Mouse (Mus musculus): ENCODE data around the gene Smoc2. TPM values are rescaled to one million over a fixed set of nuclear protein-coding genes. Genes with fewer than 3 reads are reported as not detected.

Smoc2 gene
- total and polyA plus RNA-seq, 3 experiments, result 0.34 TPM; not detected in 2

DNA sequence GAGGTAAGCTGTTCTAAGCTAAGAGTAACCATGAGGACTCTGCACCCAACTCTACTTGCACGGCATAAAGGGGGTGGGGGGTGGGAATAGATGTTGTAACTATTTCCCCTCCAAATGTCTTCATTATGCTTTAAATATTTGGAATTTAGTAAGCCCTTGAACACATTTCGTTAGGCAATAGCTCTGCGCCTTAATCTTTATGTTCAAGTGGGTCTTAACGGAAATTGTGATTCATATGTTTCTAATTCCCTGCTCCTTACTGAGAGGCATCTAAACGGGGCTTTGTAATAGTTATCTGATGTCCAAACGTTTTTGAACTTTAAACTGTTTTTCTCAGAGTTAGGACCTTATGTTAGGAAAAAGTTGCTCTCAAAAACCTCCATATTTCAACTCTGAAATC, 147.2 kb downstream of the Smoc2 start:
- H3K4me1 ChIP-seq (ENCODE audit: control insufficient read depth in 1 of 2, insufficient read depth in 2 of 2), result no peaks in the 10 kb centered on the region
- DNase-seq (ENCODE audit: extremely low read depth), result no peak
- dilution Hi-C loops (cut with MboI; ENCODE audit: extremely low pct_ligation_motif_present, extremely low pct_unique_long_range_greater_than_20kb, low sequenced_read_pairs), result no loop called here
- H3K9ac ChIP-seq (ENCODE audit: insufficient read depth, low read depth), result no peak overlapping the region
- H3K9me3 ChIP-seq (replicated peaks; ENCODE audit: low read length), result no peaks in the 10 kb centered on the region
- in situ Hi-C loops (cut with MboI; ENCODE audit: low pct_ligation_motif_present, low pct_unique_long_range_greater_than_20kb, low sequenced_read_pairs), result no loop called here
- no peaks in the 10 kb centered on the region for H3K79me2 ChIP-seq (replicated peaks; ENCODE audit: control insufficient read depth, extremely low read depth, insufficient read depth, poor library complexity, severe bottlenecking)
- H3K27ac ChIP-seq (ENCODE audit: insufficient read depth, low read depth), result no peak overlapping the region
- H3K4me3 ChIP-seq (replicated peaks in 1 of 3; ENCODE audit: low read depth in 2 of 3, low read length in 2 of 3, poor library complexity in 1 of 3), result no peak overlapping the region
- H3K4me2 ChIP-seq (ENCODE audit: insufficient read depth, low read depth, poor library complexity, severe bottlenecking), result no peak overlapping the region
- H3K36me3 ChIP-seq (replicated peaks in 1 of 2; ENCODE audit: control insufficient read depth in 1 of 2, insufficient read depth in 1 of 2, low read length in 1 of 2), result no peaks in the 10 kb centered on the region
- TF ChIP-seq ZMIZ1 (IDR thresholded peaks at IDR 0.05; ENCODE audit: low read depth, low read length) (no peak), ZC3H11A (IDR thresholded peaks at IDR 0.05; ENCODE audit: low read depth, low read length) (no peak), NELFE (IDR thresholded peaks at IDR 0.05; ENCODE audit: low read depth, low read length) (no peak), MAFK (IDR thresholded peaks at IDR 0.05; ENCODE audit: insufficient replicate concordance, low read length) (no peak), ZNF384 (IDR thresholded peaks at IDR 0.05; ENCODE audit: low read depth, low read length) (no peak)
- peaks cover 18% of the 10 kb centered on the region for H3K27me3 ChIP-seq (replicated peaks)

DNA sequence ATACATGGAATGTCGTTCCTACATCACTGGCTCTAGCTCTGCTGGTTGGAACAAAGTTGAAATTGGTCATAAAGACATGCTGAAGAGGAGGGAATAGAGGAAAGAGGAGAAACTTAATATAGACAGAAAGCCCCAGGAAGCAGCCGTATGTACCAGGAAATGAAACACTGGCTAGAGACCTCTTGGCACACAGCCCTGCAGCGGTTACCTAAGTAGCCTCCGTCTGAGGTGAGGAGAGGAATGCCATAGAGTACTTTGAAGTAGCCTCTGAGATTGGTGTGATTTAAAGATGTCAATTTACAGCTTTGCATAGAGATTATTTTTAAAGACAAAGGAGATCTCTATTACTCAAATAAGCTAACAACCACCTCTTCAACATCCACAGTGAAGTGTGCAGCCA, 155.4 kb downstream of the Smoc2 start:
- dilution Hi-C loops (cut with MboI; ENCODE audit: extremely low pct_ligation_motif_present, extremely low pct_unique_long_range_greater_than_20kb, low sequenced_read_pairs), result no loop called here

DNA sequence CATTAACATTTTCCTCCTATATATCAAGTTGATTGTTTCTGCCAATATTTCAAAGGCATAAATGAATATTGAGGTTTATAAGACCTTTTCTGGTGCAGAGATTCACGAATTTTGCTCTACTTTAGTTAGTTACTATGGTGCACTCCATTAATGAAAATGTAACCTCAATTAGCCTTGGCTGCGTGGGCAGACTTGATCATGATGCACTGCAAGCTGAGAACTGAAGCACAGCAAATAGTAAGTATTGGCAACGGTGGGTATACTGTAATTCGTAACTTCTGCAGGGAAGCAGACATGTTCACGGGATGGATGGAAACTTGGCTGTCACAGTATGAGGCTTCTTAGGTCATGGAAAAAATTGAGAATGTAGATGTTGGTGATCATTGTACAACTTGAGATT, 166.3 kb downstream of the Smoc2 start:
- Histone ChIP-seq H3K4me1 (ENCODE audit: control insufficient read depth in 1 of 2, insufficient read depth in 2 of 2) (no peaks in the 10 kb centered on the region), H3K4me2 (ENCODE audit: insufficient read depth, low read depth, poor library complexity, severe bottlenecking) (no peak overlapping the region), H3K4me3 (replicated peaks in 1 of 3; ENCODE audit: low read depth in 2 of 3, low read length in 2 of 3, poor library complexity in 1 of 3) (no peak overlapping the region), H3K36me3 (replicated peaks in 1 of 2; ENCODE audit: control insufficient read depth in 1 of 2, insufficient read depth in 1 of 2, low read length in 1 of 2) (no peaks in the 10 kb centered on the region), H3K9me3 (replicated peaks; ENCODE audit: low read length) (no peaks in the 10 kb centered on the region), H3K27ac (ENCODE audit: insufficient read depth, low read depth) (no peak overlapping the region), H3K9ac (ENCODE audit: insufficient read depth, low read depth) (no peak overlapping the region), H3K27me3 (replicated peaks) (peaks cover 8% of the 10 kb centered on the region), H3K79me2 (replicated peaks; ENCODE audit: control insufficient read depth, extremely low read depth, insufficient read depth, poor library complexity, severe bottlenecking) (no peaks in the 10 kb centered on the region)
- dilution Hi-C loops (cut with MboI; ENCODE audit: extremely low pct_ligation_motif_present, extremely low pct_unique_long_range_greater_than_20kb, low sequenced_read_pairs), result no loop called here
- no peak for TF ChIP-seq RAD21 (IDR thresholded peaks at IDR 0.05; ENCODE audit: low read depth, low read length)
- TF ChIP-seq MAX (IDR thresholded peaks at IDR 0.05; ENCODE audit: low read length), result no peak
- DNase-seq (ENCODE audit: extremely low read depth), result no peak
- in situ Hi-C loops (cut with MboI; ENCODE audit: low pct_ligation_motif_present, low pct_unique_long_range_greater_than_20kb, low sequenced_read_pairs), result no loop called here

More for the DNA sequence above, 155.4 kb downstream of the Smoc2 start:
- in situ Hi-C loops (cut with MboI; ENCODE audit: low pct_ligation_motif_present, low pct_unique_long_range_greater_than_20kb, low sequenced_read_pairs), result no loop called here
- Histone ChIP-seq H3K9me3 (replicated peaks; ENCODE audit: low read length) (no peaks in the 10 kb centered on the region), H3K79me2 (replicated peaks; ENCODE audit: control insufficient read depth, extremely low read depth, insufficient read depth, poor library complexity, severe bottlenecking) (no peaks in the 10 kb centered on the region), H3K9ac (ENCODE audit: insufficient read depth, low read depth) (no peak overlapping the region), H3K4me2 (ENCODE audit: insufficient read depth, low read depth, poor library complexity, severe bottlenecking) (no peak overlapping the region), H3K4me1 (ENCODE audit: control insufficient read depth in 1 of 2, insufficient read depth in 2 of 2) (no peaks in the 10 kb centered on the region), H3K27ac (ENCODE audit: insufficient read depth, low read depth) (no peak overlapping the region), H3K27me3 (replicated peaks) (peaks cover 22% of the 10 kb centered on the region), H3K36me3 (replicated peaks in 1 of 2; ENCODE audit: control insufficient read depth in 1 of 2, insufficient read depth in 1 of 2, low read length in 1 of 2) (no peaks in the 10 kb centered on the region), H3K4me3 (replicated peaks in 1 of 3; ENCODE audit: low read depth in 2 of 3, low read length in 2 of 3, poor library complexity in 1 of 3) (no peak overlapping the region)
- DNase-seq (ENCODE audit: extremely low read depth), result no peak
- TF ChIP-seq MAFK (IDR thresholded peaks at IDR 0.05; ENCODE audit: insufficient replicate concordance, low read length), result no peak
- TF ChIP-seq RAD21 (IDR thresholded peaks at IDR 0.05; ENCODE audit: low read depth, low read length), result no peak
- no peak for TF ChIP-seq ELF1 (IDR thresholded peaks at IDR 0.05; ENCODE audit: low read depth, low read length)
- no peak for TF ChIP-seq ETS1 (conservative IDR thresholded peaks at IDR 0.05; ENCODE audit: low read depth, low read length)
- no peak for TF ChIP-seq MXI1 (IDR thresholded peaks at IDR 0.05; ENCODE audit: low read depth, low read length)
- no peak for TF ChIP-seq USF1 (IDR thresholded peaks at IDR 0.05; ENCODE audit: low read depth, low read length)
- TF ChIP-seq TCF12 (IDR thresholded peaks at IDR 0.05; ENCODE audit: low read depth, low read length), result no peak
- TF ChIP-seq SMC3 (IDR thresholded peaks at IDR 0.05; ENCODE audit: low read depth, low read length), result no peak
- no peak for TF ChIP-seq RCOR1 (conservative IDR thresholded peaks at IDR 0.05; ENCODE audit: low read depth, low read length)
- no peak for TF ChIP-seq MYC (IDR thresholded peaks at IDR 0.05; ENCODE audit: low read depth, low read length)
- no peak for TF ChIP-seq CHD2 (IDR thresholded peaks at IDR 0.05; ENCODE audit: low read length)

All from CH12.LX (cell line).